Mouse (Mus musculus) forebrain, embryonic 12.5 days (tissue): ENCODE data around the gene Slc39a5. TPM values are rescaled to one million over a fixed set of nuclear protein-coding genes. Genes with fewer than 3 reads are reported as not detected.

ENCODE experiments used
- ATAC-seq: fragments of 200-750 bp; cut with Nextera tagmentation; 2 replicates; pipeline ENCODE4 v1.8.0; 2017; ENCODE audit warnings: moderate TSS enrichment; ENCODE audit not compliant: low FRiP score
- H3K27ac ChIP-seq: fragments of 300-500 bp; sonication (generic); 2 replicates; pipeline ENCODE4 v1.5.1; 2016; ENCODE audit warnings: mild to moderate bottlenecking
- H3K27me3 ChIP-seq: fragments of 300-500 bp; sonication (generic); 2 replicates; pipeline ENCODE4 v1.6.1; 2016; ENCODE audit warnings: mild to moderate bottlenecking
- H3K36me3 ChIP-seq: fragments of 300-500 bp; sonication (generic); replicated peaks from 2 replicates; pipeline ENCODE4 v1.6.1; 2016; ENCODE audit warnings: mild to moderate bottlenecking
- H3K4me1 ChIP-seq: fragments of 300-500 bp; sonication (generic); 2 replicates; pipeline ENCODE4 v1.6.1; 2016
- H3K4me2 ChIP-seq: fragments of 300-500 bp; sonication (generic); 2 replicates; pipeline ENCODE4 v1.6.1; 2016; ENCODE audit warnings: mild to moderate bottlenecking, moderate library complexity
- H3K4me3 ChIP-seq: fragments of 300-500 bp; sonication (generic); replicated peaks from 2 replicates; pipeline ENCODE4 v1.5.1; 2016; ENCODE audit warnings: mild to moderate bottlenecking
- H3K9ac ChIP-seq: fragments of 300-500 bp; sonication (generic); 2 replicates; pipeline ENCODE4 v1.6.1; 2016; ENCODE audit warnings: mild to moderate bottlenecking
- H3K9me3 ChIP-seq: fragments of 300-500 bp; sonication (generic); 2 replicates; pipeline ENCODE4 v1.6.1; 2016
- WGBS: fragments of 180-500 bp; shearing (Covaris S2); methylation state at CpG from one replicate; pipeline ENCODE4 v1.1.7; 2016; 5-methylcytosine and 5-hydroxymethylcytosine counted together
- polyA plus RNA-seq: library from polyadenylated mRNA; unstranded; fragments of >200 nt; fragmentation: Nextera tagmentation; extraction: Ambion mirVana; gene quantifications from 2 replicates; pipeline ENCODE4 v1.2.1, GENCODE M21; 2016

Slc39a5 gene
- polyA plus RNA-seq, 1 experiment from 2014 or later = not detected

DNA sequence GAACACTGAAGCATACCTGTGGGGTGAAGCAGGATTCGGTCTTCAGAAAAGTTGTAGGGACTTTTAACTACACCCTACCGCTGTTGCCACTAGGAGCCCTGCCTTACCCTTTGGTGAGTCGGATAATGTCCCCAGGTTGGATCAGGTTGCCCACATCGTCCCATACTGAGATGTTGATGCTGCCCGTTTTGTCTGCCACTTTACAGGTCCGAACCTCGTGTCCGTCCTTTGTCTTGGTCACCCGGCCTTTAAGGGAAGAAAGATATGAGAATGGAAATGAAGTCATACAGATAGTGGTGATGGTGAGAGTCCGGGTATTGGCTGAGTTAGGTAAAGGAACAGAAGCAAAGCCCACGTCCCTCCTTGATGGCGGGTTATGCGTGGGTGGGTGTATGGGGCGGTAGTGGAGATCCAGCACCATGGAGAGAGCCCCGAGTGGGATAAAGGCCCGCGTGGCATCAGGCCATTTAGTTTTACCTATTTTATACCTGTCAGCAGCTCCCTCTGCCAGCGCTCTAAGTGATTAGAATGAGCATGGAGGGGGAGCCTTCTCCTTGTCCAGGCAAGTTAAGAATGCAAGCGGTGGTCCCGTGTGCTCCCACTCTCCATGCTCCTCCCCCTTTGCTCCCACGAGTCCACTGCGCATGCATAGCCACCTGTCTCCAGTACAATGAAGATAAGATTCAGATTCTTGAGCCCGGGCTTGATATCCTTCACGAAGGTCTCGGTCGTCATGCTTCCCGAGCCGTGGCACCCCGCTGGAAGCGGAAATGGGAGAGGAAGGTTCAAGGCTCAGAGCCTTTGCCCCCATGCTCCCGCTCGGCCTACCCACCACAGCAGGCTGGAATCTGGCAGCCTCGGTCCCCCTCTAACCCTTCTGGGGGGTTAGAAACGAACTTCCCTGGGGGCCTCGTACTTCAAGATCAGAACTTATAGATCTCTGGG, 7.8 kb upstream of the Slc39a5 start:
- peaks cover 45% of the 10 kb centered on the region for H3K4me1 ChIP-seq

DNA sequence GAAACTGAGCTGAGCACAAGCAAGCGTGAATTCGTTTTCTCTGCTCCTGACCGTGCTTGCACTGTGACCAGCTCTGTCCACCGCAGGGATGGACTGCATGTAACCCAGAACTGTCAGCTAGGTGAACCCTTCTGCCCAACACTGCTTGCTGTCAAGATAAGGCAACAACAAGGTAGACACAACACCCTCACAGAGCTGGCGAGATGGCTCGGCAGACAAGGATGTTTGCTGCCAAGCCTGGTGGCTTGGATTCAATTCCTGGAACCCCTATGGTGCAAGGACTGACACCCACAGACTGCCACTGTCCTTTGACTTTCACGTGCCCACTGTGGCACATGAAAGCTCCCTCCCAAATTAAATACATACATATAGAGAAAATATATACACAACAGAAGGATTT, 2.9 kb upstream of the Slc39a5 start:
- Histone ChIP-seq H3K27ac (no peak overlapping the region), H3K9me3 (no peaks in the 10 kb centered on the region), H3K27me3 (no peaks in the 10 kb centered on the region), H3K4me2 (no peak overlapping the region), H3K4me1 (peaks cover 12% of the 10 kb centered on the region), H3K4me3 (no peak overlapping the region), H3K9ac (no peak overlapping the region), H3K36me3 (peaks cover 39% of the 10 kb centered on the region)
- 92% methylated on average over 7 of the region's 7 CpGs for WGBS
- no peak for ATAC-seq

More for the DNA sequence above, 7.8 kb upstream of the Slc39a5 start:
- H3K4me2 ChIP-seq = peak overlapping the region; percentile 84
- WGBS = 18% methylated on average over 35 of the region's 35 CpGs
- peak; percentile 16; the same call in 1 of the 2 replicates for ATAC-seq
- peaks cover 34% of the 10 kb centered on the region for H3K36me3 ChIP-seq
- H3K9me3 ChIP-seq = no peaks in the 10 kb centered on the region
- H3K27me3 ChIP-seq = no peaks in the 10 kb centered on the region
- peak overlapping the region; percentile 86 for H3K9ac ChIP-seq
- peak overlapping the region; percentile 93 for H3K4me3 ChIP-seq
- peak overlapping the region; percentile 96 for H3K27ac ChIP-seq

DNA sequence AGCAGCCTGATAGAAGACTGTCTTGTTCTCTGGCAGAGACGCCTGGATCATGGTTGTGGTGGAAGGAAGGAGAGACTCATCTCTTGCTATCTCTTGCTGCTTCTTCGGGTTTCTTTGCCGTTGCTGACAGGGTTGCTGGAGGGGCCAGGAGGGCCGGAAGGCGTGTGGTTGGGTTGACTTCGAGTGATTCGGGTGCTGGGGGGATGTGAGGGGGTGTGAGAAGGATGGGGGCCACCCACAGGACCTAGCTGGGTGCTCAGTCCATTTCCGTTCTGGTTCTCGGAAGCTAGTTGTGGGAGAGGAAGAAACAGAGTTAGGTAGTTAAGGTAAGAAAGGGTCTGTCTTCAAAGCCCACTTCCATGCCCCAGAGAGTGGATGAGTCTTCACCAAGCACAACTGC, 609 bp upstream of the Slc39a5 start:
- H3K36me3 ChIP-seq = peaks cover 32% of the 10 kb centered on the region
- H3K4me3 ChIP-seq = no peak overlapping the region
- H3K4me1 ChIP-seq = peaks cover 14% of the 10 kb centered on the region; the same call in 1 of the 2 replicates

GRCm38 (mm10) chr10:128400338-128400737, 691 bp downstream of the Slc39a5 start:
- no peak for ATAC-seq
- Histone ChIP-seq H3K4me1 (peaks cover 15% of the 10 kb centered on the region; the same call in 1 of the 2 replicates), H3K36me3 (peaks cover 32% of the 10 kb centered on the region), H3K27ac (no peak overlapping the region), H3K9me3 (no peaks in the 10 kb centered on the region), H3K9ac (no peak overlapping the region), H3K4me2 (no peak overlapping the region), H3K4me3 (no peak overlapping the region), H3K27me3 (no peaks in the 10 kb centered on the region)
- WGBS = 36% methylated on average over 5 of the region's 5 CpGs

More for the DNA sequence above, 609 bp upstream of the Slc39a5 start:
- ATAC-seq = no peak
- Histone ChIP-seq H3K9me3 (no peaks in the 10 kb centered on the region), H3K4me2 (no peak overlapping the region), H3K27ac (no peak overlapping the region), H3K27me3 (no peaks in the 10 kb centered on the region), H3K9ac (no peak overlapping the region)
- 84% methylated on average over 9 of the region's 9 CpGs for WGBS

GRCm38 (mm10) chr10:128397466-128397865, 3.6 kb downstream of the Slc39a5 start:
- no peak overlapping the region for H3K9ac ChIP-seq
- no peak for ATAC-seq
- no peaks in the 10 kb centered on the region for H3K9me3 ChIP-seq
- H3K27me3 ChIP-seq = no peaks in the 10 kb centered on the region
- H3K4me1 ChIP-seq = peaks cover 23% of the 10 kb centered on the region
- H3K4me2 ChIP-seq = no peak overlapping the region
- peaks cover 54% of the 10 kb centered on the region for H3K36me3 ChIP-seq
- H3K4me3 ChIP-seq = no peak overlapping the region
- WGBS = 60% methylated on average over 7 of the region's 7 CpGs
- H3K27ac ChIP-seq = 0 out of 2 replicates have a peak overlapping the region, but pooled peaks have one; percentile 26

- H3K36me3 ChIP-seq = peaks cover 59% of the 10 kb centered on the region
- no peaks in the 10 kb centered on the region for H3K27me3 ChIP-seq
- H3K4me1 ChIP-seq = peaks cover 23% of the 10 kb centered on the region
- 78% methylated on average over 10 of the region's 10 CpGs for WGBS
- H3K9me3 ChIP-seq = no peaks in the 10 kb centered on the region
- ATAC-seq = no peak
- no peak overlapping the region for H3K4me2 ChIP-seq
- H3K4me3 ChIP-seq = no peak overlapping the region
- no peak overlapping the region for H3K9ac ChIP-seq
- no peak overlapping the region for H3K27ac ChIP-seq
Observed at GRCm38 (mm10) chr10:128396716-128397264, 4.2 kb downstream of the Slc39a5 start.

DNA sequence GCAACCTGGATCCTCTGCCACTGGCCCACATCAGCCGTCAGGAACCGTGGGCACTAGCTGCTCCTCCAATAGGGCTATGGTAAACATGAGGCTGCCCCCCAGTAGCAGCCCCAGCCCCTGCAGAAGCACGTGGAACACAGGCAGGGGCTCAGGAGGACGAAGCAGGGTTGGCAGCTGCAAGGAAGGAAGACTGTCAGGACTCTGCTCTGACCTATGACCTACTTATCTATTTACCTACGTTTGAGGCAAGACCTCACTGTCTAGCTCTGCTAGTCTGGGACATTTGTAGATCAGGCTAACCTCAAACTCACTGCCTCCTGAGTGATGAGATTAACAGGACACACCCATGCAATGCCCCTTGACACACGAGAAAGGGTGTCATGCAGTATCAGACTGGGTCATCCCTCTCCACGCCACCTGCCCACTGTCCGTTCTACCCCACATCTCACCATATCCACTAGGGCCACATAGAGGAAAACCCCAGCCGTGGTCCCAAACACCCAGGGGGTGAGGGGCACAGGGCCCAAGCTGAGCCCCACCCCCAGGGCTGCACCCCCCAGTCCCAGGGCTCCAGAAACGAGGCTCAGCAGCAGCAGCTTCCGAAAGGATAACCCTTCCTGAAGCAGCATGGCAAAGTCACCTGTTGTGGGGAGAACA, 4.9 kb downstream of the Slc39a5 start:
- no peak overlapping the region for H3K9ac ChIP-seq
- no peak overlapping the region for H3K4me2 ChIP-seq
- no peak overlapping the region for H3K4me3 ChIP-seq
- no peaks in the 10 kb centered on the region for H3K9me3 ChIP-seq
- WGBS = 74% methylated on average over 11 of the region's 11 CpGs
- H3K27ac ChIP-seq = no peak overlapping the region
- peaks cover 59% of the 10 kb centered on the region for H3K36me3 ChIP-seq
- H3K4me1 ChIP-seq = peaks cover 23% of the 10 kb centered on the region
- ATAC-seq = no peak
- H3K27me3 ChIP-seq = no peaks in the 10 kb centered on the region

GRCm38 (mm10) chr10:128391850-128392249, 9.2 kb downstream of the Slc39a5 start:
- Histone ChIP-seq H3K9ac (no peak overlapping the region), H3K27ac (no peak overlapping the region), H3K4me1 (peaks cover 11% of the 10 kb centered on the region), H3K27me3 (no peaks in the 10 kb centered on the region), H3K4me2 (no peak overlapping the region), H3K36me3 (peaks cover 98% of the 10 kb centered on the region), H3K9me3 (no peaks in the 10 kb centered on the region), H3K4me3 (no peak overlapping the region)
- WGBS = 76% methylated on average over 6 of the region's 6 CpGs
- ATAC-seq = no peak

- 87% methylated on average over 12 of the region's 12 CpGs for WGBS
- H3K4me1 ChIP-seq = peaks cover 8% of the 10 kb centered on the region; the same call in 1 of the 2 replicates
Observed at GRCm38 (mm10) chr10:128390366-128390765, 10.7 kb downstream of the Slc39a5 start.

GRCm38 (mm10) chr10:128389570-128389969, 11.5 kb downstream of the Slc39a5 start:
- no peaks in the 10 kb centered on the region for H3K27me3 ChIP-seq
- WGBS = 91% methylated on average over 6 of the region's 6 CpGs
- peaks cover 8% of the 10 kb centered on the region; the same call in 1 of the 2 replicates for H3K4me1 ChIP-seq
- no peak overlapping the region for H3K4me2 ChIP-seq
- no peak overlapping the region for H3K27ac ChIP-seq
- peaks cover 98% of the 10 kb centered on the region for H3K36me3 ChIP-seq
- no peaks in the 10 kb centered on the region for H3K9me3 ChIP-seq
- no peak overlapping the region for H3K4me3 ChIP-seq
- H3K9ac ChIP-seq = no peak overlapping the region
- ATAC-seq = no peak

More at GRCm38 (mm10) chr10:128390366-128390765, 10.7 kb downstream of the Slc39a5 start:
- Histone ChIP-seq H3K36me3 (peaks cover 98% of the 10 kb centered on the region), H3K9ac (no peak overlapping the region), H3K4me3 (no peak overlapping the region), H3K9me3 (no peaks in the 10 kb centered on the region), H3K27me3 (no peaks in the 10 kb centered on the region), H3K27ac (no peak overlapping the region), H3K4me2 (no peak overlapping the region)
- no peak for ATAC-seq

DNA sequence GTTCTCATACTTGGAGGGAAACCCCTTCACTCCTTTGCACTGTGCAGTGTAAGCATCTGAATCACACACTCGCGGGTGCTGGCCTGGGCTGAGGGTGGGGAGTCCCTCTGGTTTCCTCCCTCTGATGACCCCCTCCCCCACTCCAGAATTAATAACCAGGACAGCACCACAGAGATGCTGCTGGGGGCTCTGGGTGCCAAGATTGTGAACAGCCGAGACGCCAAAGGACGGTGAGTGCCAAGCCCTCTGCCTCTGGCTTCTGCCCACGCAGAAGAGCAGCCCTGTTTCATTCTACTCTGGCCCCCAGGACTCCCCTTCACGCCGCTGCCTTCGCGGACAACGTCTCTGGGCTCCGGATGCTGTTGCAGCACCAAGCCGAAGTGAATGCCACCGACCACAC, 12.1 kb downstream of the Slc39a5 start:
- 90% methylated on average over 14 of the region's 14 CpGs for WGBS
- H3K9me3 ChIP-seq = no peaks in the 10 kb centered on the region
- no peak overlapping the region for H3K9ac ChIP-seq
- H3K4me3 ChIP-seq = no peak overlapping the region
- H3K27ac ChIP-seq = no peak overlapping the region
- H3K4me2 ChIP-seq = no peak overlapping the region
- H3K27me3 ChIP-seq = no peaks in the 10 kb centered on the region
- peaks cover 98% of the 10 kb centered on the region for H3K36me3 ChIP-seq
- no peak for ATAC-seq
- peaks cover 8% of the 10 kb centered on the region; the same call in 1 of the 2 replicates for H3K4me1 ChIP-seq

DNA sequence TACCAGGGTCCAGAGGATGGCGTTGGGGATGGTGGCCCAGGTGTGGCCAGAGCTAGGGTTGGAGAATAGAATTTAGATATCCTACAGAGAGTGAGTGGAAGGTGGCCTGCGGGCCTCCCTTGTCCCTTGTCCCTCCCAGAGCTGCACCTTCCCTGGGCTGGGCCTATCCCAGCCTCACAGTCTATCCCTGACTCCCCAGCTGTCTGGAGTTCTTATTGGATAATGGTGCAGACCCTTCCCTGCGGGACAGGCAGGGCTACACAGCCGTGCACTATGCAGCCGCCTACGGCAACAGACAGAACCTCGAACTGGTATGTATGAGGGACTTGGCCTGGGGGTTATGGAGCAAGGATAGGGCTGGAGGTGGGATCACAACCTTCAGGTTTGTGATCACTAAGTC, 15.1 kb downstream of the Slc39a5 start:
- no peak overlapping the region for H3K4me3 ChIP-seq
- no peaks in the 10 kb centered on the region for H3K27me3 ChIP-seq
- H3K36me3 ChIP-seq = peaks cover 98% of the 10 kb centered on the region
- H3K27ac ChIP-seq = no peak overlapping the region
- no peaks in the 10 kb centered on the region for H3K9me3 ChIP-seq
- no peak for ATAC-seq
- no peaks in the 10 kb centered on the region for H3K4me1 ChIP-seq
- WGBS = 95% methylated on average over 7 of the region's 7 CpGs
- no peak overlapping the region for H3K9ac ChIP-seq
- no peak overlapping the region for H3K4me2 ChIP-seq
